Mouse (Mus musculus) lung, postnatal 0 days (tissue): ENCODE measurements around the gene Oprm1. TPM values are rescaled to one million over a fixed set of nuclear protein-coding genes. Genes with fewer than 3 reads are reported as not detected.

Experiments used
- ATAC-seq: fragments of 200-750 bp; cut with Nextera tagmentation; 2 replicates; pipeline ENCODE4 v1.8.0; 2017; ENCODE audit warnings: moderate library complexity
- DNase-seq: peaks from one replicate; pipeline ENCODE4 v3.0.0-alpha.2; 2016; ENCODE audit warnings: low spot score
- H3K27ac ChIP-seq: fragments of 300-500 bp; sonication (generic); 2 replicates; pipeline ENCODE4 v1.5.1; 2014; ENCODE audit warnings: antibody characterized with exemption, mild to moderate bottlenecking, low read length, mixed read lengths
- H3K27me3 ChIP-seq: fragments of 300-500 bp; sonication (generic); replicated peaks from 2 replicates; pipeline ENCODE4 v1.6.1; 2014; ENCODE audit warnings: low read length, mixed read lengths; ENCODE audit not compliant: insufficient read depth
- H3K36me3 ChIP-seq: fragments of 300-500 bp; sonication (generic); 2 replicates; pipeline ENCODE4 v1.6.1; 2014; ENCODE audit warnings: low read length, mixed read lengths; ENCODE audit not compliant: insufficient read depth
- H3K4me1 ChIP-seq: fragments of 300-500 bp; sonication (generic); 2 replicates; pipeline ENCODE4 v1.6.1; 2014; ENCODE audit warnings: antibody characterized with exemption, low read depth, low read length, mixed read lengths; ENCODE audit not compliant: insufficient read depth
- H3K4me2 ChIP-seq: fragments of 300-500 bp; sonication (generic); replicated peaks from 2 replicates; pipeline ENCODE4 v1.6.1; 2014; ENCODE audit warnings: low read depth, mild to moderate bottlenecking, low read length, moderate library complexity, mixed read lengths
- H3K4me3 ChIP-seq: fragments of 300-500 bp; sonication (generic); 2 replicates; pipeline ENCODE4 v1.5.1; 2014; ENCODE audit warnings: low read depth, low read length
- H3K9ac ChIP-seq: fragments of 300-500 bp; sonication (generic); replicated peaks from 2 replicates; pipeline ENCODE4 v1.6.1; 2014; ENCODE audit warnings: low read depth, mild to moderate bottlenecking
- H3K9me3 ChIP-seq: fragments of 300-500 bp; sonication (generic); 2 replicates; pipeline ENCODE4 v1.6.1; 2016; ENCODE audit warnings: low read length, mixed read lengths
- CTCF ChIP-seq: IDR thresholded peaks from 2 replicates; pipeline ENCODE4 v1.5.1; 2016; ENCODE audit warnings: antibody characterized with exemption, mild to moderate bottlenecking
- EP300 ChIP-seq: IDR thresholded peaks from 2 replicates; pipeline ENCODE4 v1.6.1; 2016; ENCODE audit warnings: antibody characterized with exemption, mild to moderate bottlenecking, control low read depth
- WGBS: fragments of 180-500 bp; shearing (Covaris S2); extraction: QIAGEN DNeasy Blood & Tissue Kit; methylation state at CpG from one replicate; pipeline ENCODE4 v1.1.7; 2014; 5-methylcytosine and 5-hydroxymethylcytosine counted together
- polyA plus RNA-seq: library from polyadenylated mRNA; unstranded; fragments of >200 nt; fragmentation: Nextera tagmentation; extraction: Ambion mirVana; gene quantifications from 2 replicates; pipeline ENCODE4 v1.2.1, GENCODE M21; 2015

Oprm1 gene
- polyA plus RNA-seq, 1 experiment from 2014 or later: not detected

GRCm38 (mm10) chr10:6928905-6929304, 170.6 kb downstream of the Oprm1 start:
- no peaks in the 10 kb centered on the region for H3K27me3 ChIP-seq

GRCm38 (mm10) chr10:6930398-6930797, 172.1 kb downstream of the Oprm1 start:
- Histone ChIP-seq H3K36me3 (no peaks in the 10 kb centered on the region), H3K9me3 (no peaks in the 10 kb centered on the region), H3K9ac (no peak overlapping the region), H3K4me2 (no peak overlapping the region), H3K27me3 (no peaks in the 10 kb centered on the region), H3K27ac (no peak overlapping the region), H3K4me1 (no peaks in the 10 kb centered on the region), H3K4me3 (no peak overlapping the region)
- no peak for ATAC-seq
- DNase-seq: no peak
- 85% methylated on average over 1 of the region's 1 CpGs for WGBS
- TF ChIP-seq EP300 (no peak), CTCF (no peak)

More at GRCm38 (mm10) chr10:6928905-6929304, 170.6 kb downstream of the Oprm1 start:
- Histone ChIP-seq H3K36me3 (no peaks in the 10 kb centered on the region), H3K9me3 (no peaks in the 10 kb centered on the region), H3K4me2 (no peak overlapping the region), H3K4me1 (no peaks in the 10 kb centered on the region), H3K9ac (no peak overlapping the region), H3K27ac (no peak overlapping the region), H3K4me3 (no peak overlapping the region)
- 46% methylated on average over 1 of the region's 1 CpGs for WGBS
- TF ChIP-seq EP300: no peak
- no peak for TF ChIP-seq CTCF
- ATAC-seq: no peak
- DNase-seq: no peak

GRCm38 (mm10) chr10:6930889-6931288, 172.6 kb downstream of the Oprm1 start:
- Histone ChIP-seq H3K4me2 (no peak overlapping the region), H3K4me1 (no peaks in the 10 kb centered on the region), H3K27ac (no peak overlapping the region), H3K27me3 (no peaks in the 10 kb centered on the region), H3K4me3 (no peak overlapping the region), H3K9ac (no peak overlapping the region), H3K36me3 (no peaks in the 10 kb centered on the region), H3K9me3 (no peaks in the 10 kb centered on the region)
- TF ChIP-seq CTCF (no peak), EP300 (no peak)
- DNase-seq: no peak
- ATAC-seq: no peak
- 30% methylated on average over 2 of the region's 2 CpGs for WGBS

- H3K4me1 ChIP-seq: no peaks in the 10 kb centered on the region
- no peak for DNase-seq
- no peak overlapping the region for H3K9ac ChIP-seq
- no peak overlapping the region for H3K4me2 ChIP-seq
- no peak overlapping the region for H3K27ac ChIP-seq
- ATAC-seq: no peak
- no peaks in the 10 kb centered on the region for H3K27me3 ChIP-seq
- no peak for TF ChIP-seq CTCF
- TF ChIP-seq EP300: no peak
- no peak overlapping the region for H3K4me3 ChIP-seq
- no peaks in the 10 kb centered on the region for H3K36me3 ChIP-seq
- H3K9me3 ChIP-seq: no peaks in the 10 kb centered on the region
- WGBS: 72% methylated on average over 3 of the region's 3 CpGs
Observed at GRCm38 (mm10) chr10:6934776-6935175, 176.5 kb downstream of the Oprm1 start.

GRCm38 (mm10) chr10:6936671-6937425, 178.5 kb downstream of the Oprm1 start:
- no peaks in the 10 kb centered on the region for H3K4me1 ChIP-seq
- no peak for DNase-seq
- no peak overlapping the region for H3K9ac ChIP-seq
- H3K4me2 ChIP-seq: no peak overlapping the region
- H3K4me3 ChIP-seq: no peak overlapping the region
- no peak overlapping the region for H3K27ac ChIP-seq
- 81% methylated on average over 4 of the region's 4 CpGs for WGBS
- ATAC-seq: no peak
- no peaks in the 10 kb centered on the region for H3K9me3 ChIP-seq
- H3K36me3 ChIP-seq: no peaks in the 10 kb centered on the region
- no peaks in the 10 kb centered on the region for H3K27me3 ChIP-seq
- no peak for TF ChIP-seq EP300
- no peak for TF ChIP-seq CTCF

GRCm38 (mm10) chr10:6953115-6953514, 194.8 kb downstream of the Oprm1 start:
- Histone ChIP-seq H3K4me1 (no peaks in the 10 kb centered on the region), H3K27ac (no peak overlapping the region), H3K9ac (no peak overlapping the region), H3K36me3 (no peaks in the 10 kb centered on the region), H3K4me2 (no peak overlapping the region), H3K27me3 (no peaks in the 10 kb centered on the region), H3K9me3 (no peaks in the 10 kb centered on the region), H3K4me3 (no peak overlapping the region)
- DNase-seq (no peak), ATAC-seq (no peak)
- TF ChIP-seq EP300 (no peak), CTCF (no peak)
- WGBS: 50% methylated on average over 1 of the region's 1 CpGs

GRCm38 (mm10) chr10:6954533-6954932, 196.2 kb downstream of the Oprm1 start:
- no peak overlapping the region for H3K4me3 ChIP-seq
- no peaks in the 10 kb centered on the region for H3K36me3 ChIP-seq
- no peaks in the 10 kb centered on the region for H3K9me3 ChIP-seq
- no peaks in the 10 kb centered on the region for H3K27me3 ChIP-seq
- TF ChIP-seq CTCF (no peak), EP300 (no peak)
- H3K27ac ChIP-seq: no peak overlapping the region
- no peak for DNase-seq
- no peak overlapping the region for H3K4me2 ChIP-seq
- ATAC-seq: no peak
- H3K4me1 ChIP-seq: no peaks in the 10 kb centered on the region
- no peak overlapping the region for H3K9ac ChIP-seq
